Mouse (Mus musculus): ENCODE measurements around the gene Gm17545. TPM values are rescaled to one million over a fixed set of nuclear protein-coding genes. Genes with fewer than 3 reads are reported as not detected.
A peak's percentile ranks its signal among the peaks of the same experiment; 100 is the strongest.

Gene Gm17545
- polyA plus RNA-seq, 1 experiment from 2014 or later, result not detected

DNA sequence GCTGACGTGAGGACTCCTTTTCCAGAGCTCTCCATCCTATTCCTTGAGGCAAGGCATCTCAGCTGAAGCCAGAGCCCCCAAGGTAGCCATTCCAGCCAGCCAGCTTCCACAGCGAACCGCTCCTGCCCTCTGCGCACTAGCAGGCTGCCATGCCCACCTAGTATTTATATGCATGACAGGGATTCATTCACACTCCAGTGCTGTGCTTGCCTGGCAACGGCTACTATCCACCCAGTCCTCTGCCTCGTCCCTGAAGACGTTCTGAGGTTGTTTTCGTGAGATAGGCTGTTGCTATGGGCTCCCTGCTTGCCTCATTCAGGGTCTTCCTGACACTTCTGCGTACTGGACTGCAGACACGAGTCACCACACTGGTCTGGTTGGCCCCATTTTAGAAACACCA is 1.4 kb upstream of the Gm17545 start:
- H3K4me1 ChIP-seq (ENCODE audit: control insufficient read depth, insufficient read depth, low read length), result no peaks in the 10 kb centered on the region
- H3K9me3 ChIP-seq (replicated peaks; ENCODE audit: control insufficient read depth, low read length), result no peaks in the 10 kb centered on the region
- no peak overlapping the region for H3K4me3 ChIP-seq (ENCODE audit: low read length)
- WGBS, result 73% methylated on average over 10 of the region's 10 CpGs
- H3K4me2 ChIP-seq (ENCODE audit: low read depth, low read length), result no peak overlapping the region
- H3K27me3 ChIP-seq (ENCODE audit: control insufficient read depth, insufficient read depth, low read length), result no peaks in the 10 kb centered on the region
- ATAC-seq (replicated peaks; ENCODE audit: extremely low read depth, insufficient read depth, low FRiP score), result no peak
- H3K36me3 ChIP-seq (ENCODE audit: control insufficient read depth, insufficient read depth), result peaks cover 76% of the 10 kb centered on the region
- H3K9ac ChIP-seq (ENCODE audit: low read length), result no peak overlapping the region
- no peak overlapping the region for H3K27ac ChIP-seq (ENCODE audit: low read length)

DNA sequence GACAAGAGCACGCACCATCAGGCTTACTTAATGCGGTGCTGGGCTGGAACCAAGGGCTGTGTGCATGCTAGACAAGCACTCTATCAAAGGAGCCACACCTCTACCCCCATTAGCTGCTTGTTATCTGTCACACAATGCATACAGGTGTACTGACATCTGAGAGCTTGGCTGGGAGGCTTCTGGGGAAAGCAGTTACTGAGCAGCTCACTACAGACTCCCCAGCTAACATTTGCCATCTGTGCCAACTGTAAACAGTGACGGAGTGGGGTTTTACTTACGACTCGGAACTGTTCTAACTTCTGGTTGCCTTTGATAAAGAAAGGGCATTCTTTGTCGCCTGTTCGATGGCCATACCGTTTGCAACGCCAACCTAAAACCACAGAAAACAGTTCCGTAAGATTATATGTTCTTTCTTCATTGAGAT is 577 bp upstream of the Gm17545 start:
- no peak overlapping the region for H3K4me2 ChIP-seq (ENCODE audit: low read depth, low read length)
- no peak overlapping the region for H3K27ac ChIP-seq (ENCODE audit: low read length)
- WGBS, result 90% methylated on average over 10 of the region's 10 CpGs
- peaks cover 69% of the 10 kb centered on the region for H3K36me3 ChIP-seq (ENCODE audit: control insufficient read depth, insufficient read depth)
- no peak overlapping the region for H3K4me3 ChIP-seq (ENCODE audit: low read length)
- H3K9me3 ChIP-seq (replicated peaks; ENCODE audit: control insufficient read depth, low read length), result no peaks in the 10 kb centered on the region
- no peaks in the 10 kb centered on the region for H3K27me3 ChIP-seq (ENCODE audit: control insufficient read depth, insufficient read depth, low read length)
- no peak for ATAC-seq (replicated peaks; ENCODE audit: extremely low read depth, insufficient read depth, low FRiP score)
- no peak overlapping the region for H3K9ac ChIP-seq (ENCODE audit: low read length)
- H3K4me1 ChIP-seq (ENCODE audit: control insufficient read depth, insufficient read depth, low read length), result no peaks in the 10 kb centered on the region

DNA sequence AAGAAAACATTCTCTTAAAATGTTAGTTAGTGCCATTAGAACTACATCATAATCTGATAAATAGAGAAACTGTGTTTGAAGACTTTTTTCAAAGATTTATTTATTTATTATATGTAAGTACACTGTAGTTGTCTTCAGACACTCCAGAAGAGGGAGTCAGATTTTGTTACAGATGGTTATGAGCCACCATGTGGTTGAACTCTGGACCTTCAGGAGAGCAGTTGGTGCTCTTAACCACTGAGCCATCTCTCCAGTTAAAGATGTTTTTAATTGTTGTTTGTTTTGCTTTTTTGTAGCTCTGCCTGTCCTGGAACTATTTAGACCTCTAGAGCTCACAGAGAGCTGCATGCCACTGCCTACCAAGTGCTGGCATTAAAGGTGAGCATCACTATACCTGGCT is 951 bp downstream of the Gm17545 start:
- H3K27ac ChIP-seq (ENCODE audit: low read length), result no peak overlapping the region
- no peaks in the 10 kb centered on the region for H3K27me3 ChIP-seq (ENCODE audit: control insufficient read depth, insufficient read depth, low read length)
- peaks cover 63% of the 10 kb centered on the region for H3K36me3 ChIP-seq (ENCODE audit: control insufficient read depth, insufficient read depth)
- H3K9ac ChIP-seq (ENCODE audit: low read length), result no peak overlapping the region
- no peaks in the 10 kb centered on the region for H3K4me1 ChIP-seq (ENCODE audit: control insufficient read depth, insufficient read depth, low read length)
- no peak overlapping the region for H3K4me2 ChIP-seq (ENCODE audit: low read depth, low read length)
- H3K9me3 ChIP-seq (replicated peaks; ENCODE audit: control insufficient read depth, low read length), result no peaks in the 10 kb centered on the region
- H3K4me3 ChIP-seq (ENCODE audit: low read length), result no peak overlapping the region
- no peak for ATAC-seq (replicated peaks; ENCODE audit: extremely low read depth, insufficient read depth, low FRiP score)

DNA sequence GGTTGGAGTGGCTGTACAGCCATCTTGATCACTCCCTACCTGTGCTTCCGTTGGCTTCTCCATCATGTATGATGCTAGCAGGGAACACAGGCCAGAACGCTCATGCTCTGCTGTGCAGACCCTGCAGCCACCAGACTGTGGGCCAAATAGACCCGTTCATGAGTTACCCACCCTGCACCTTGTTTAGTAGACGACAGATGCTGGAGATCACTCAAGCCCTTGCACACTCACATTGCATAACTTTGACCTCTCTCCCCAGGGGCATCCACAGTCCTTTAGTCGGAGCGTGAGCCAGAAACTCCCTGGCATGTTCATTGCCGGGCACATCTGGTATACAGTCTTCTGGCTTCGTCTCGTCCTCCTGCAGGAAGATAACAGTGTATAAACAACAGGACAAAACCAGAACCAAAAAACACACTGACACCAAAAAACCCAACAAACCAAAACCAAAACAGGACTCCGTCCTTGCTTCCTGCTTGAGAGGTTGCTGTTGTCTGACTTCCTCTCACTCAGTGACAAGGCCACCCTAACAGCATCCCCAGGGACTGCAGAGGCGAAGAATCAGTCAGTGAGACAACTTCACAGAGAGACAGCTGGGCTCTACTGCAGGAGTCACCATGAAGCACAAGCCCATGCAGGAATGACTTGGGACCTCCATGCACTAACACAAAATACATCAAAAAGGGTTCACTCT is 3.2 kb downstream of the Gm17545 start:
- Histone ChIP-seq H3K4me3 (ENCODE audit: low read length) (no peak overlapping the region), H3K27me3 (ENCODE audit: control insufficient read depth, insufficient read depth, low read length) (no peaks in the 10 kb centered on the region), H3K27ac (ENCODE audit: low read length) (no peak overlapping the region), H3K4me1 (ENCODE audit: control insufficient read depth, insufficient read depth, low read length) (no peaks in the 10 kb centered on the region), H3K4me2 (ENCODE audit: low read depth, low read length) (no peak overlapping the region), H3K9me3 (replicated peaks; ENCODE audit: control insufficient read depth, low read length) (no peaks in the 10 kb centered on the region), H3K9ac (ENCODE audit: low read length) (no peak overlapping the region), H3K36me3 (ENCODE audit: control insufficient read depth, insufficient read depth) (peaks cover 51% of the 10 kb centered on the region)
- no peak for ATAC-seq (replicated peaks; ENCODE audit: extremely low read depth, insufficient read depth, low FRiP score)
- 81% methylated on average over 11 of the region's 11 CpGs for WGBS

DNA sequence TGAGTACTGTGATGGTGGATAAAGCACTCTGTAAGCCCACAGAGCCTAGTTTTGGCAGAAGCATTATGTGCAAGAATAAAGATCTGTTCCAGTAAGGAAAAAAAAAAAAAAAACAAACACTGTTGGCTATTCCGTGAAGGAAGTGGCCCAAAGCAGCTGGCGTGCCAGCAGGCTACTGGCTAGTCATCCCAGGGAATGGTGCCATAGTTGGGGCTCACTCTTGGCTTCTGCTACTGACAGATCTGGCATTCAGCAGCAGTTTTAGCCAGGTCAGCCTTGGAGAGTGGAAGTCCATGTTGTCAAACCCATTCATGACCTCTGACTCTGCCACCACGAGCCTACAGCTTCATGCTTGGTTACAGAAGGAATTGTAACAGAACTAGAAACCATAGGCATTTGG is 7.9 kb downstream of the Gm17545 start:
- no peaks in the 10 kb centered on the region for H3K9me3 ChIP-seq (replicated peaks; ENCODE audit: control insufficient read depth, low read length)
- no peak overlapping the region for H3K4me2 ChIP-seq (ENCODE audit: low read depth, low read length)
- H3K4me3 ChIP-seq (ENCODE audit: low read length), result no peak overlapping the region
- ATAC-seq (replicated peaks; ENCODE audit: extremely low read depth, insufficient read depth, low FRiP score), result no peak
- no peaks in the 10 kb centered on the region for H3K27me3 ChIP-seq (ENCODE audit: control insufficient read depth, insufficient read depth, low read length)
- no peaks in the 10 kb centered on the region for H3K4me1 ChIP-seq (ENCODE audit: control insufficient read depth, insufficient read depth, low read length)
- H3K36me3 ChIP-seq (ENCODE audit: control insufficient read depth, insufficient read depth), result peaks cover 18% of the 10 kb centered on the region
- 90% methylated on average over 3 of the region's 3 CpGs for WGBS
- H3K9ac ChIP-seq (ENCODE audit: low read length), result no peak overlapping the region
- no peak overlapping the region for H3K27ac ChIP-seq (ENCODE audit: low read length)

DNA sequence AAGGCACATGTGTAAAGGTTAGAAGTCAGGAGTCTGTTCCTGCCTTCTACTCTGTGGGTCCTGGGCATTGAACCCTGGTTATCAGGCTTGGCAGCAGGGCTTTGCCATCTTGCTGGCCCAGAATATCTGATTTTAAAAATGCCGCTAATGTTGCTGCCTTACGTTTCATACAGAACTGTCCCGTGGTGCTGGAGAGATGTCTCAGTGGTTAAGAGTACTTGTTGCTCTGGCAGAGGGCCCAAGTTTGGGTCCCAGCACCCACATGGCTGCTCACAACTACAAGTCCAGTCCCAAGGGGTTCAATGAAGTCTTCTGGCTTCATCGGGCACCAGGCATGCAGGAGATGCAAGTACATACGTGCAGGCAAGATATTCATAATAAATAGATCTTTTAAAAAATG is 12.1 kb downstream of the Gm17545 start:
- no peak overlapping the region for H3K9ac ChIP-seq (ENCODE audit: low read length)
- no peaks in the 10 kb centered on the region for H3K9me3 ChIP-seq (replicated peaks; ENCODE audit: control insufficient read depth, low read length)
- H3K4me2 ChIP-seq (ENCODE audit: low read depth, low read length), result no peak overlapping the region
- WGBS, result 94% methylated on average over 5 of the region's 5 CpGs
- no peaks in the 10 kb centered on the region; the same call in 1 of the 2 replicates for H3K4me1 ChIP-seq (ENCODE audit: control insufficient read depth, insufficient read depth, low read length)
- no peak overlapping the region for H3K27ac ChIP-seq (ENCODE audit: low read length)
- H3K27me3 ChIP-seq (ENCODE audit: control insufficient read depth, insufficient read depth, low read length), result no peaks in the 10 kb centered on the region
- H3K36me3 ChIP-seq (ENCODE audit: control insufficient read depth, insufficient read depth), result peaks cover 8% of the 10 kb centered on the region
- ATAC-seq (replicated peaks; ENCODE audit: extremely low read depth, insufficient read depth, low FRiP score), result no peak
- no peak overlapping the region for H3K4me3 ChIP-seq (ENCODE audit: low read length)

DNA sequence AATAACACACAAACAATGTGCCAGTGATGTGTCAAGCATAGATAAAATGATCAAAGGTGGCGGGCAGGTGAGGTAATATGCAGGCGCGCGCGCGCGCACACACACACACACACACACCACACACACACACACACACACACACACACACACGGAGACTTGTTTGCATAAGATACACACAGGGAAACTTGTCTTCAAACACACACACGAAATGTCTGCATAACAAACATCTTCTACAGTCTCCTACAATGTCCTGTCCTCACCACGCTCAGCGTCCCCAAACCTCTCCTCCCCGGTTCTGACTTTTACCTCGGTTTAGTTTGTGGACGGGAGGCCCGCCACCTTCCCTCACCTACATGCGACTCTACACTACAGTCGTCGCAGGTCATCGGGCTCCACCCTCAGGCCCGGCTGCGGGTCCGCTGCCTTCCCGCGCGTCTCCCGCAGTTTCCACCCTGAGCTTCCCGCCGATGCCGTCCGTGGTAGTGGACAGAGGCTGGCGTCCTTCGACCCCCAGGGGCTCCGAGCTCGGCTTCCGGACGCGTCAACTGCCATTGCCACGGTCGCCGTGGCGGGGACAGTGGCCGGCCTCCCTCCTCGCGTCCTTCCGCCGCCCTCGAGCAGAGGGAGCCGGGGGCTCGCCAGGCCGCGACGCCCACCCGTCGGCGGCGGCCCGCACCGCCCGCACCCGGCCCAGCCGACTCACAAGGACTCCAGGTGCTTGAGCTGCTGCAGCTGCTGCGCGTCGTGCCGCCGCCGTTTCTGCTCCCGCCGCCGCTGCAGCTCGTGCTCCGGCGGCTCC is 13.5 kb downstream of the Gm17545 start:
- Histone ChIP-seq H3K27ac (ENCODE audit: low read length) (peak overlapping the region; percentile 94), H3K9ac (ENCODE audit: low read length) (peak overlapping the region; percentile 96), H3K9me3 (replicated peaks; ENCODE audit: control insufficient read depth, low read length) (no peaks in the 10 kb centered on the region), H3K4me3 (ENCODE audit: low read length) (peak overlapping the region; percentile 89), H3K36me3 (ENCODE audit: control insufficient read depth, insufficient read depth) (peaks cover 6% of the 10 kb centered on the region; the same call in 1 of the 2 replicates), H3K4me1 (ENCODE audit: control insufficient read depth, insufficient read depth, low read length) (no peaks in the 10 kb centered on the region; the same call in 1 of the 2 replicates), H3K4me2 (ENCODE audit: low read depth, low read length) (peak overlapping the region; percentile 70), H3K27me3 (ENCODE audit: control insufficient read depth, insufficient read depth, low read length) (no peaks in the 10 kb centered on the region)
- under 1% methylated on average over 58 of the region's 73 CpGs for WGBS
- peak; percentile 49 for ATAC-seq (replicated peaks; ENCODE audit: extremely low read depth, insufficient read depth, low FRiP score)

DNA sequence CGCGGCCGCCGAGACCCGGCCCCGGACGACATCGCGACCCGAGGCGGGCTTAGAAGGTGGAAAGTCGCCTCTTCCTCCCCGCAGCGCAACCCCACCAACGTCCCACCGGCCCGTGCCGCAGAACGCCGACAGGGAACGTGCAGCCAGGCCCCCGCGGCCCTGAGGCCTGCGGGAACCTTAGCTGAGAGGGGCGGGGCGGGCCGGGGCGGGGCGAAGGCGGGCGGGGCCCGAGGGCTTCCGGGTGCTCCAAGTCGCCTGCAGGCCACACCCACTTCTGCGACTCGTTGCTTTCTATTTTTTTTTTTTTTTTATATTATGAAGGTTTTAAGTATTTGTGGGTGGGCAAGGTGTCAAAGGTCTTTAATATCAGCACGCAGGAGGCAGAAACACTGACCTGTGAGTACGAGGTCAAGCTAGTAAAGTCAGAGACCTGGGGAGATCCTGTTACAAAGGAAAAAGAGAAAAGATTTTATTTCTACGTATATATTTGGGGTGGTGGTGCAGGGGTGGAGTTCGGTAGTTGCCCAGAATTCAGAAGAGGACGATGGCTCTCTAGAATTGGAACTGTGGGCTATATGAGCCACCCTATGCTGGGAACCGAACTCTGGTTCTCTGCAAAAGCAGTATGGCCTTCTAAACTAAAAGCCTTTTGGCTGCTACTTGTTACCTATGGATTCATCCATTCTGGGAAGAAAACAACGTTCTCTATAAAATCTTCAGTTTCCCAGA is 14.2 kb downstream of the Gm17545 start:
- 3% methylated on average over 42 of the region's 43 CpGs for WGBS
- H3K9me3 ChIP-seq (replicated peaks; ENCODE audit: control insufficient read depth, low read length), result no peaks in the 10 kb centered on the region
- H3K36me3 ChIP-seq (ENCODE audit: control insufficient read depth, insufficient read depth), result peaks cover 6% of the 10 kb centered on the region; the same call in 1 of the 2 replicates
- H3K9ac ChIP-seq (ENCODE audit: low read length), result peak overlapping the region; percentile 96
- H3K4me3 ChIP-seq (ENCODE audit: low read length), result peak overlapping the region; percentile 89
- peak overlapping the region; percentile 94 for H3K27ac ChIP-seq (ENCODE audit: low read length)
- ATAC-seq (replicated peaks; ENCODE audit: extremely low read depth, insufficient read depth, low FRiP score), result peak; percentile 90
- no peaks in the 10 kb centered on the region; the same call in 1 of the 2 replicates for H3K4me1 ChIP-seq (ENCODE audit: control insufficient read depth, insufficient read depth, low read length)
- H3K27me3 ChIP-seq (ENCODE audit: control insufficient read depth, insufficient read depth, low read length), result no peaks in the 10 kb centered on the region
- H3K4me2 ChIP-seq (ENCODE audit: low read depth, low read length), result peak overlapping the region; percentile 70

DNA sequence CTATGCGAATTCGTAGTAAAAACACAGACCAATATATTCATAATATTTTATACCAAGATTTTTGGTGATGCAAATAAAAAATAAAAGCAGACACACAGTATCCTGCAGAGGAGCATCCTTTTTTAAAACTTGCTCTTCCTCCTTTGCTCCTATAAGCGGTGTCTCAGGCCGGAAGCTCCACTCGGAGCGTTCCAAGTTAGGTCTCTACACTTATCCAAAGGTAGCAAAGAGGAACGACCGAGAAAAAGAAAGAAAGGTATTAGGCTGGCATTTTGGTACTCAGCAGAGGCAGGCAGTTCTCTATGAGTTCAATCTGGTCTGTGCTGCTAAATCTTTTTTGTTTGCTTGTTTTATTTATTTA is 14.8 kb downstream of the Gm17545 start:
- Histone ChIP-seq H3K4me3 (ENCODE audit: low read length) (no peak overlapping the region), H3K4me1 (ENCODE audit: control insufficient read depth, insufficient read depth, low read length) (no peaks in the 10 kb centered on the region; the same call in 1 of the 2 replicates), H3K9ac (ENCODE audit: low read length) (no peak overlapping the region; the same call in 1 of the 2 replicates), H3K9me3 (replicated peaks; ENCODE audit: control insufficient read depth, low read length) (no peaks in the 10 kb centered on the region), H3K36me3 (ENCODE audit: control insufficient read depth, insufficient read depth) (peaks cover 6% of the 10 kb centered on the region; the same call in 1 of the 2 replicates), H3K27me3 (ENCODE audit: control insufficient read depth, insufficient read depth, low read length) (no peaks in the 10 kb centered on the region), H3K4me2 (ENCODE audit: low read depth, low read length) (no peak overlapping the region), H3K27ac (ENCODE audit: low read length) (no peak overlapping the region)
- 71% methylated on average over 8 of the region's 8 CpGs for WGBS
- no peak for ATAC-seq (replicated peaks; ENCODE audit: extremely low read depth, insufficient read depth, low FRiP score)

Measured in heart, embryonic 16.5 days (tissue).